Mouse (Mus musculus) liver, postnatal 0 days (tissue): ENCODE measurements around the gene Prss12. TPM values are rescaled to one million over a fixed set of nuclear protein-coding genes. Genes with fewer than 3 reads are reported as not detected.
A peak's percentile ranks its signal among the peaks of the same experiment; 100 is the strongest.

Source experiments
- ATAC-seq: fragments of 200-750 bp; cut with Nextera tagmentation; 2 replicates; pipeline ENCODE4 v1.8.0; 2017; ENCODE audit warnings: mild to moderate bottlenecking, moderate library complexity
- DNase-seq: peaks from one replicate; pipeline ENCODE4 v3.0.0-alpha.2; 2016
- H3K27ac ChIP-seq: fragments of 300-500 bp; sonication (generic); 2 replicates; pipeline ENCODE4 v1.5.1; 2014; ENCODE audit warnings: antibody characterized with exemption, moderate library complexity, mild to moderate bottlenecking, low read depth
- H3K27me3 ChIP-seq: fragments of 300-500 bp; sonication (generic); 2 replicates; pipeline ENCODE4 v1.6.1; 2014; ENCODE audit warnings: low read length, control low read depth, mixed read lengths; ENCODE audit not compliant: insufficient read depth
- H3K36me3 ChIP-seq: fragments of 300-500 bp; sonication (generic); replicated peaks from 2 replicates; pipeline ENCODE4 v1.6.1; 2014; ENCODE audit warnings: mild to moderate bottlenecking, control low read depth, low read length, moderate library complexity, mixed read lengths; ENCODE audit not compliant: insufficient read depth
- H3K4me1 ChIP-seq: fragments of 300-500 bp; sonication (generic); 2 replicates; pipeline ENCODE4 v1.6.1; 2014; ENCODE audit warnings: antibody characterized with exemption, mild to moderate bottlenecking, control low read depth; ENCODE audit not compliant: insufficient read depth
- H3K4me2 ChIP-seq: fragments of 300-500 bp; sonication (generic); 2 replicates; pipeline ENCODE4 v1.6.1; 2014; ENCODE audit warnings: low read depth, mild to moderate bottlenecking, low read length, moderate library complexity, mixed read lengths
- H3K4me3 ChIP-seq: fragments of 300-500 bp; sonication (generic); 2 replicates; pipeline ENCODE4 v1.5.1; 2014; ENCODE audit warnings: low read depth, low read length
- H3K9ac ChIP-seq: fragments of 300-500 bp; sonication (generic); replicated peaks from 2 replicates; pipeline ENCODE4 v1.6.1; 2014; ENCODE audit warnings: mild to moderate bottlenecking, moderate library complexity
- H3K9me3 ChIP-seq: fragments of 300-500 bp; sonication (generic); 2 replicates; pipeline ENCODE4 v1.6.1; 2016; ENCODE audit warnings: mild to moderate bottlenecking, control low read depth, low read length, mixed read lengths
- CTCF ChIP-seq: sonication (generic); IDR thresholded peaks from 2 replicates; pipeline ENCODE4 v1.5.1; 2016; ENCODE audit warnings: antibody characterized with exemption, low read depth
- EP300 ChIP-seq: IDR thresholded peaks from 2 replicates; pipeline ENCODE4 v1.6.1; 2016; ENCODE audit warnings: antibody characterized with exemption, low read depth, mild to moderate bottlenecking
- WGBS: fragments of 180-500 bp; shearing (Covaris S2); extraction: QIAGEN DNeasy Blood & Tissue Kit; methylation state at CpG from one replicate; pipeline ENCODE4 v1.1.7; 2014; ENCODE audit not compliant: insufficient replicate concordance; 5-methylcytosine and 5-hydroxymethylcytosine counted together
- polyA plus RNA-seq: library from polyadenylated mRNA; unstranded; fragments of >200 nt; fragmentation: Nextera tagmentation; extraction: Ambion mirVana; gene quantifications from 2 replicates; pipeline ENCODE4 v1.2.1, GENCODE M21; 2015

The Prss12 gene
- polyA plus RNA-seq, 1 experiment from 2014 or later = 1.0 TPM

DNA sequence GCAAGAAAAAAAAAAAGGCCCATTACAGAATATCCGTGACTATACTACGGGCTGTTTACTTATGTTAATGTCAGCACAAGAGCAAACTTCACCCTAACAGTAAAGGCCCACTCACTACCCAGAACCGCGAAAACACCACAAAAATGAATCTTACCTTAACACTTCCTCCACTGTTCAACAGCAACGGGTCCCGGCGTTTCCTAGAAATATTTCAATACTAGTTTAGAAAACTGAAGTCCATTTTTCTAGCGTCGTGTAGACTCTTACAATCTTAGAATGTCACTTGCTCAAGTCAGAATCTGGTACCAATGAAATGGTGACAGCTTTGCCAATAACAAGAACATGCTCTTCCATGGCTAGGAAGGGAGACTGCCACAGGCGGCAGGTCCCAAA, 60.9 kb downstream of the Prss12 start:
- no peak for TF ChIP-seq EP300
- no peak for TF ChIP-seq CTCF
- Histone ChIP-seq H3K27ac (peak overlapping the region; percentile 77), H3K27me3 (no peaks in the 10 kb centered on the region), H3K9ac (peak overlapping the region; percentile 79), H3K4me2 (peak overlapping the region; percentile 68), H3K4me3 (peak overlapping the region; percentile 63), H3K36me3 (no peaks in the 10 kb centered on the region; the same call in 1 of the 2 replicates), H3K9me3 (no peaks in the 10 kb centered on the region), H3K4me1 (peaks cover 15% of the 10 kb centered on the region; the same call in 1 of the 2 replicates)
- ATAC-seq = no peak
- WGBS = under 1% methylated on average over 10 of the region's 10 CpGs
- no peak for DNase-seq

DNA sequence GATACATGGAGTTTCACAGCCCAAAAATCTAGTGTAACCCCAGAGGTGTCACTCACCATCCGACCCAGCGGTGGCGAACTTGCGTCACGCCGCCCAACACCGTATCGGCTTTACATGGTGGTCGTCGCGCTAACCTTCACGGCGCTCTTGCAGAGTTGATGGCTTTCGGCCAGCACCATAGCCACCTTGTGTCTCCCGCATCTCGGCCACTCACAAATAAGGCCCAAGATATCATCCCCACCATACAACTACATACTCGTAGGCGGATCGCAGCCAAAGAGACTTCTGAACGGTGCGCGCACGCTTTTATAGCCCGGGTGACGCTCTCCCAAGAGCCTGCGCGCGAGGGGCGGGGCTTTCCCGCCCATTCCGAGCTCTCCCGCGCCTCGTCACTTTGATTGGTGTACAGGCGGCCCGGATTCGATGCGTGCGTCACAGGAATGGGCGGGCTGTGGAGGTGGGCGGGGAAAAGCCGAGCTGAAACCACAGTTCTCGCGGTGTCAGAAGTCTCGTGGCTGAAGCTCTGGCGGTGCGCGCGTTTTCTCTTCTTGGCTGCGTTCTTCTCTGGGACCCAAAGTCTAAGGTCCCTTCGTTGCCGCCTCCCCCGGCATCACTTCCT, 61.5 kb downstream of the Prss12 start:
- DNase-seq (peak; percentile 100), ATAC-seq (peak; percentile 94)
- Histone ChIP-seq H3K27me3 (no peaks in the 10 kb centered on the region), H3K36me3 (no peaks in the 10 kb centered on the region; the same call in 1 of the 2 replicates), H3K4me2 (peak overlapping the region; percentile 81), H3K27ac (peak overlapping the region; percentile 99), H3K4me1 (peaks cover 15% of the 10 kb centered on the region; the same call in 1 of the 2 replicates), H3K9me3 (no peaks in the 10 kb centered on the region), H3K4me3 (peak overlapping the region; percentile 63), H3K9ac (peak overlapping the region; percentile 79)
- under 1% methylated on average over 52 of the region's 53 CpGs for WGBS
- TF ChIP-seq CTCF (peak; percentile 50), EP300 (peak; percentile 44)

DNA sequence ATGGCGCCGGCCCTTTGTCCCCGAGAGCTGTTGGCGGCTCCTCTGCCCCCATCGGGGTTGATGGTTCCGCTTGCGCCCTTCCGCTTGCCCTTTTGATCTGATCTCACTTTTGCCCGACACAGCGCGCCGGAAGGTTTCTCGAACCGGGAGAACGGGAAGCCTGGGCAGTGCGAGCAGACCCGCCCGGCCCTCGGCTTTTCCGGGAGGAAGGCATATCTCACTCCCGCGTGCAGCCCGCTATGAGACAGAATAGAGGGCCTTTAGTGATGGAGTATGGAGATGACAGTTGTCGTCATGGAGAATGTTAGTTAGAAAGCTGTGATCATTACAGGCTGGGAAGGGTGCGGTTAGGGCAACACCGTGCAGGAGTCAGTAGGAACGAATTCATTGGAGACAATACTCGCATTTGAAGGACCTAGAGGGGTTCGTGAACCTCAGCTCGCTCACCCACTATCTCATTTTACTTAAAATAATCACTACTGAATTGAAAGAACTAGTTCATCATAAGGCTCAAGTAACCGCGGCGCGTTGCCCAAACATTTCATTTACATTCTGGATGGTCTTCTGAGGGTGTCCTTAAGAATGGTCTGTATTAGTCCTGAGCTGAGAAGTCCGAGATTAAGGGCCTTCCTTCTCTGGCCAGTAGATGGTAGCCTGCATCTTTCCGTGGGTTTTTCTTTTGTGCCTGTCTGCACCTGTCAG, 62.1 kb downstream of the Prss12 start:
- under 1% methylated on average over 36 of the region's 36 CpGs for whole genome bisulfite sequencing
- H3K27me3 ChIP-seq = no peaks in the 10 kb centered on the region
- H3K36me3 ChIP-seq = no peaks in the 10 kb centered on the region; the same call in 1 of the 2 replicates
- no peak; the same call in 1 of the 2 replicates for TF ChIP-seq EP300
- peak; percentile 42; the same call in 1 of the 2 replicates for TF ChIP-seq CTCF
- no peak for DNase-seq
- no peaks in the 10 kb centered on the region for H3K9me3 ChIP-seq
- H3K4me1 ChIP-seq = peaks cover 15% of the 10 kb centered on the region; the same call in 1 of the 2 replicates
- H3K9ac ChIP-seq = peak overlapping the region; percentile 79
- H3K4me2 ChIP-seq = peak overlapping the region; percentile 81
- peak overlapping the region; percentile 63 for H3K4me3 ChIP-seq
- peak overlapping the region; percentile 99 for H3K27ac ChIP-seq
- no peak; the same call in 1 of the 2 replicates for ATAC-seq

DNA sequence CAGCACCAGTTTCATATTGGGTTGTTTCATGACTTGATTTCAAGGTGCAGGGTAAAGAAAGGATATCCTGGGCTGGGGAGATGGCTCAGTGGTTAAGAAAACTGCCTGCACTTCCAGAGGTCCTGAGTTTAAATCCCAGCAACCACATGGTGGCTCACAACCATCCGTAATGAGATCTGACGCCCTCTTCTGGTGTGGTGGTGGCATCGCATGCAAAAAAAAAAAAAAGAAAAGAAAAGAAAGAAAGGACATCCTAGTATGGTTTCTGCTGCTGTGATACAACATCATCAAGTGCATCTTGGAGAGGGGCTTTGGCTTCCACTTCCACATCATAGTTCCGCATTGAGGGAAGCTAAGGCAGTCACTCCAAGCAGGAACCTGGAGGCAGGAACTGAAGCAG, 65.1 kb downstream of the Prss12 start:
- H3K36me3 ChIP-seq = no peaks in the 10 kb centered on the region

DNA sequence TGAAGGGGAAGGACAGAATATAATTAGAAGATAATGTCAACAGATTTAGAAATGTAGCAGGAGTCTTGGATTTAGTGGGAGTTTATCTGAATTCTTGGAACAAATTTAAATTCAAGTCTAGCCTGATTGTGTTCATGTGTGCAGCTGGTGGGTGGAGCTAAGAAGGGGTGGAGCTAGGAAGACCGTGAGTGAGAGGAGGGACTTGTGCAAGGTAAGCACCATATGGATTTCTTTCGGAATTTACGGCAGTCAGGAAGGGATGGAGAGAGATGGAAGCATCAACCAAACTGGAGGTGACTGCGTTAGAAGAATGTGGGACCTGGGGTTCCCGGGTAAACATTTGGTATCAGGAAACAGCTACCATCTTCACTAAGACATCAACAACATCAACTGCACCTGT, 68.2 kb downstream of the Prss12 start:
- DNase-seq (no peak), ATAC-seq (no peak)
- H3K4me2 ChIP-seq = no peak overlapping the region
- no peak for TF ChIP-seq CTCF
- TF ChIP-seq EP300 = no peak
- 44% methylated on average over 5 of the region's 5 CpGs for WGBS
- H3K4me3 ChIP-seq = no peak overlapping the region
- H3K27ac ChIP-seq = no peak overlapping the region
- no peaks in the 10 kb centered on the region for H3K36me3 ChIP-seq
- no peaks in the 10 kb centered on the region for H3K27me3 ChIP-seq
- no peaks in the 10 kb centered on the region for H3K9me3 ChIP-seq
- no peak overlapping the region for H3K9ac ChIP-seq
- peaks cover 1% of the 10 kb centered on the region; the same call in 1 of the 2 replicates for H3K4me1 ChIP-seq

More for the DNA sequence above, 65.1 kb downstream of the Prss12 start:
- peaks cover 8% of the 10 kb centered on the region; the same call in 1 of the 2 replicates for H3K4me1 ChIP-seq
- ATAC-seq = no peak
- WGBS = 72% methylated on average over 4 of the region's 4 CpGs
- H3K4me2 ChIP-seq = no peak overlapping the region
- H3K27me3 ChIP-seq = no peaks in the 10 kb centered on the region
- H3K9ac ChIP-seq = no peak overlapping the region
- H3K27ac ChIP-seq = no peak overlapping the region
- H3K9me3 ChIP-seq = no peaks in the 10 kb centered on the region
- no peak for DNase-seq
- TF ChIP-seq CTCF = no peak
- no peak overlapping the region for H3K4me3 ChIP-seq

- 15% methylated on average over 5 of the region's 5 CpGs for WGBS
- Histone ChIP-seq H3K4me2 (no peak overlapping the region), H3K4me3 (no peak overlapping the region), H3K9ac (no peak overlapping the region), H3K4me1 (no peaks in the 10 kb centered on the region), H3K27me3 (no peaks in the 10 kb centered on the region), H3K36me3 (no peaks in the 10 kb centered on the region), H3K27ac (no peak overlapping the region), H3K9me3 (no peaks in the 10 kb centered on the region)
- DNase-seq = no peak
- TF ChIP-seq CTCF (peak; percentile 72), EP300 (no peak)
- no peak for ATAC-seq
Measured at GRCm38 (mm10) chr3:123515600-123516359, 69.1 kb downstream of the Prss12 start.
